Mouse (Mus musculus) right cerebral cortex, adult 18-20 months (tissue): ENCODE results near the gene Cracr2b.
A peak's percentile ranks its signal among the peaks of the same experiment; 100 is the strongest.
"Not testable (repeated sequence)": the region's sequence is repeated elsewhere in the genome, so short reads cannot be mapped to it uniquely, and the experiment has no call there.

ENCODE experiments used
- DNase-seq: peaks from one replicate; pipeline ENCODE4 v3.0.0; 2022; ENCODE audit warnings: mixed read lengths

The Cracr2b gene

GRCm38 (mm10) chr7:141433517-141434400 is 27.1 kb upstream of the Cracr2b start:
- DNase-seq: no peak

DNA sequence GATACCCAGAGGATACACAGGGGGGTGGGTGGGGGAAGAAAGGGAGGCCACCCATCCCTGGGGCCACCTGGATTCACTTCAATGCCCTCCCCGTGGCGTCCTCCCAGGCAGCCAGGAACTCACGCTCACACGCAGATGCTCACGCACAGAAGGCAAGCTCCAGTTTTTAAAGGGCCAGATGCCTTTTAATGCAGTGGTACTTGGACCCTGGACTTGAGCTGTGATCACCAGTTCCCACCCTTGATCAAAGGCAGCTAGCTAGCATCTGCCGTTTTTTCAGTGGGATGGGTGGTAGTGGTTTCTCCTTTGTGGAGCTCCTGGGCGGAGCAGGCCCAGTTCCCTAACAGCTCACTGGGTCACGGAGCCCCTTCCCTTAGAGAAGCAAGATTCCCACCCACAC is 26.4 kb upstream of the Cracr2b start:
- peak; percentile 77 for DNase-seq

DNA sequence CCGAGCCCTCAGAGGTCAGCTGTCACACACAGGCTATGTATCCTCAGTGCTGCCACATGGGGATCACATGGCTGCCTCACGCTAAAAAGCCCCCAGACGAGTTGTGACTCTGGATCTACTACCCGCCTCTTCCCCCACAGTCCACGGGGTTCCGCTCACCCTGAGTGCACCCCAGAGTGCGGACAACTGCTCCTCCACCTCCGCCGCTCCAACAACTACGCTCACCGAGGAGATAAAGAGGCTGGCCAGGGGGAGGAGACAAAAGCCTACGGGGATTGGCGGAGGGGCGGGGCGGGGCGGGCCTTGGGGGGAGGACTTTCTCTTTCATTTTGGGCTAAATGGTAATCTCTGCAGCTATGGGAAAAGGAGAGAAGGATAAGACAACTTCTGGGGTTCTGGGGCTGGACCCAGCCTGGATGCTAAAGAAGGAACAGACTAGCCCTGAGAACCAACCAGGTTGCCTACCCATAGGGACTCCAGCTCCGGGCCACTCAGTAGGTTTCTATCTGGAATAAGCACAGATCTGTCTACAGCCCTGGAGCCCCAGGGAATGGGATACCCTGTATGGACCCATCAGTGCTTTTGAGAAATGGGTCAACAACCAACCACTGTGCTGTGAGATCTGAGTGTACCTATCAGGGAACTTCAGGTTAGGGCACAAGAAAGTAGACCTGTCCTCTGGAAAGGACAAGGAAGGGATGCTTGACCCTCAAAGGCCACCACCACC is 25.6 kb upstream of the Cracr2b start:
- peak; percentile 71 for DNase-seq

DNA sequence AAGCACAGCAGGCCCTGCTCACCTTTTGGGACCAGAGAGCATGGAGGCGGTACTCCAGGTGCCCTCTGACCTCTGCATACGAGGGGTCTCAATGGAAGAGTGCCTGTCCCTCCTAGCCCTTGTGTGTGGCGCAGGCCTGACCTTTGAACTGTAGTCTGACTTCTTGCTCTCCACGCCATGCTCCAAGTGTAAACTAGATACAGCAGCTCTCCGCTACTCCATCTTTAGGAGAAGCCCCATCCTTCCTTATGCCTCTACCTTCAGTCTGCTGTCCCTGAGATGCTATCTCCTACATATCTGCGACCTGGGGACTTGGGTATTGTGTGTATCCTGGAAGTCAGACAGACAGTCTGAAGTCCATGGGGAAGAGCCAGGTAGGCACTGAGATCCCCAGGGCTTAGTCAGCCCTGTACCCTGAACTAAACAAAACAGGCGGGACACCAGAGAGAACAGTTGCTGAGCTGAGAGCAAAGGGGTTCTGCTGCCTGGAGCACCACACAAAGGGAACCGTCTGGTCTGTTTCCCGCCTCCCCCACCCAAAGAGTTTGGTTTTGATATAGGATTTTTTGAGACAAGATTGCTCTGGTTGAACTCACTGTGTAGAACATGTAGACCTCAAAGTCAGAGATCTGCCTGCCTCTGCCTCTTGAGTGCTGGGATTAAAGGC is 24.9 kb upstream of the Cracr2b start:
- DNase-seq: no peak

DNA sequence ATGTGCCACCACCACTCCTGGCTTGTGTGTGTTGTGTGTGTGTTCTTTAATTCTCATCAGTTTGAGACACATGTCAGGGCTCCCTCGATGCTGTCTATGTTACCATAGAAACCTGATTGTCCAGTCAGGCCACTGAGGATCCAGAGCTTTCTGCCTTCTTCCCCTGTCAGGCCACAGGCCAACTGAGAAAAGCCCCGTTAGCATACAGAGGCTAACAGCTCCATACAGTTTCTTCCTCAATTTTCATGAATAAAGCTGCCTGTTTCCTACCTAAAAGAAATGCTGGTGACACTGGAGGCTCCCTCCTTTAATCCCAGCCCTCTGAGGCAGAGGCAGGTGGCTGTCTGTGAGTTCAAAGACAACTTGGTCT is 24.4 kb upstream of the Cracr2b start:
- DNase-seq: no peak

DNA sequence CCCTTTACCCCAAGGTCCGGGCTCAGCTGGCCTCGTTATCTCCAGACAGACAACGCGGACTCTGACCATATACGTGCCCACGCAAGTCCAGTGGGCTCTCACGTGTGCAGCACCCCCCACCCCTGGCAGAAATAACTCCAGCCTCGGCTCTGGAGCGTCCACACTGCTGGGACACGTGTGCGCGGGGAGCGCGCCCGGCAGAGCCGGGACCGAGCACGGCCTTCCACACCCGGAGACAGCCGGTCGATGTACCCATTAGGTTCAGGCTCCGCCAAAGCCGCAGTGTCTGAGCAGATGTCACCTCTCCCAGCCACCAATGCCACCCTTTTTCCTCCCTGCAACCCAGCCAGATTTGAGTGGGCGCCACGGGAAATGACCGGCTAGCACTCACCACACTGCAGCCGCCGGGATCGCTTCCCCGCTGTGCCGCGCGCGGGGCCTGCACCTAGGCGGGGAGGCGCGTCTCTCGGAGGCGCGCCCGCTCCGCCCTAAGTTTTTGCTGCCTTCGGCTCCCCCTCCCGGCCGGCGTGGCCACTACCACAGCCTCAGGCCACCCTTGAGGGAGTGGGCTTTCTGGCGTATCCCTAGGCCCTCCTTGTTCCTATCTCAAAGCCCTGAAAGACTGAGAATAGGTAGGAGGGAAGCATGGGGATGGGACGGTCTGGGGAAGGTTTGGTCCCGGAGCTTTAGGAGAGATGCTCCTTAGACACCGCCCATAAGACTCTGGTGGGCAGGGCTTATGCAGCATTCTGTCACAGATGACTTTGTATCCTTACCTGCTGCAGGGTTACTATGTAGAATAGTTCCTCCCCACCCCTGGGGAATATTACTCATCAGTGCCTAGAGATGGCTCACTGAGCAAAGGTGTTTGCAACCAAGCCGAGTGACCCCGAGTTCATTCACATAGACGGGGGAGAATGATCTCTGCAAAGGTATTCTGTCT is 23.4 kb upstream of the Cracr2b start, which contains the start of gene Slc25a22:
Gene Slc25a22, minus strand, starts transcription at position 715 of the 943 bp plus-strand sequence.
- peak; percentile 86 for DNase-seq

DNA sequence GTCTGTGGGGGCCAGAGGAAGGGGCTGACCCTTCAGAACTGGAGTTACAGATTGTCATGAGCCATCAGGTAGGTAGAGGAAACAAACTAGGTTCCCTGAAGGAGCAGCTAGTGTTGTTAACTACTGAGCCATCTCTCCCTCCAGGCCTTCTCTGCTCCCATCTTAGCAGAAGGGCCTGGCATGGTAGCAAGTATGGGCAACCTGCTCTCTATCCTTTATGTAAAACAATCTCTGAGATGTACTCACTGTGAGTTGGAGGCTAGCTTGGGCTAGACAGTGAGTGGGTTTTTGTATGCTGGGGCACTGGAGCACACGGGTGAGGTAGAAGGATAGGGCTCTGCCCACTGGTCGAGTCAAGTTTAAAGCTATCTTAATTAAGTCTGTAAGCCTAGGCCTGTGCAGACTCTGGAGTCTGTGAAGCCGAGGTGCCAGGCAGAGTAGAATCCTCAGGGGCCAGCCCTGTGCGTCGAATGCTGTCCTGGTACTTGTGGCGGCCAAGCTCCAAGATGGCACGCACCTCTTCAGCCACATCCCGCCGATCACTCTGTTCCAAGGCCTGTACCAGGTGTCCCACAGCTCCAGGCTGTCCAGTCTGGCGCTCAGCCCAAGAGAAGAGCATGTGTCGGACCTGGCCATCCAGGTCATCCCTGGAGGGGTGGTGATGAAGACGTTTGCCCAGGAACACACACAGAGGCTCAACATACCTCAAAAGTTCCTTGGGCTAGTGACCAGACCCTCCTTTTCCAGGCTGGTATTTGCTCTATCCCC is 22.5 kb upstream of the Cracr2b start:
- DNase-seq: no peak

GRCm38 (mm10) chr7:141439140-141439679 is 21.7 kb upstream of the Cracr2b start:
- DNase-seq: no peak

DNA sequence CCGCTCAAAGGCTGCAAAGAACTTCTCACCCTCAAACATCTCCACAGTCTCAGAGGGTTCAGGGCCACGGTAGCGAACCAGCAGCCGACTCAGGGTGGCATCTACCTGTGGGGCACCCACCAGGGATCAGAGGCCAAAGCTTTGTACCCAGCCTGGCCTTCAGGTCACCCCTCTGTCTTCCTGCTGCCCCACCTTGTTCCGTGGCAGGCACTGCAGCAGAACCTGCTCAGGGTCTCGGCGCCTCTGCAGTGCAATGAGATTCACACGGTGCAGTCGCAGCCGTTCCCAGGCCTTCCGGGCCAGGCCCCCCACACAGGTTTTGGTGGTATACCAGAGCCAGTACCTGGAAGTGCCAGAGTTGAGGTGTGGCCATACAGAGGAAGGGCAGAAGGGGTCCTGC is 21.1 kb upstream of the Cracr2b start:
- no peak for DNase-seq

DNA sequence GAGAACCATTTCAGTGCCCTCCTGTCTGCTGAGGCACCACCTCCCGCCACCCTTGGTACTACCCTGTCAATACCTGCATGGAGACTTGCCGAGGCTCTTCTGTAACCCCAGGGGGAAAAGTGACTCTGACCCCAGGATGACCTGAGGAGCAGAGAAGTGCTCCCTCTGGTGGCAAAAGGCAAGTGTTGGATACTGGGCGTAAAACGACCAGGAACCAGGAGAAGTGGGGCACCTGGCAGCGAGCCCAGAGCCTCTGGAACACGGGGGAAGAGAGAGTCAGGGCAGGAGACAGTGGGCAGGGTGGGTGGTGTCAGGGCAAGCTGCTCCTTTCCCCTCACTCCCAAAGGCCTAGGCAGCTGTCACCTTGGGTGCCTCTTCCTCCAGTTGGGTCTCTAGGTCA is 20.3 kb upstream of the Cracr2b start:
- peak; percentile 60 for DNase-seq

GRCm38 (mm10) chr7:141441460-141441859 is 19.4 kb upstream of the Cracr2b start:
- DNase-seq: no peak

DNA sequence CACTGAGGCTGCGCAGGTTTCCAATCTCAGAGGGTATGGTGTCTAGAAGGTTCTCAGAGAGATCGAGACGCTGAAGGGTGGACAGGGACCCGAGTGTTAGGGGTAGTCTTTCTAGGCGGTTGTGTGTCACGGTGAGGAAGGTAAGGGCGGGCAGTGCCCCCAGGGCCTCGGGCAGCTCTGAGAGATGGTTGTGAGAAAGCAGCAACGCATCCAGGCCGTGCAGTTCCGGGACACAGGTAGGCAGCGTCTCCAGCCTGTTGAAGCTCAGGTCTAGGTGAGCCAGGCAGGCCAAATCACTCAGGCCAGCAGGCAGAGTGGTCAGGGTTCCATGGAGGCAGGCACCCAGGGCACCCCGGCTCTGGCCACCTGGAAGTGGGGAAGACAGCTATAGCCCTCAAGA is 18.7 kb upstream of the Cracr2b start:
- DNase-seq: no peak

DNA sequence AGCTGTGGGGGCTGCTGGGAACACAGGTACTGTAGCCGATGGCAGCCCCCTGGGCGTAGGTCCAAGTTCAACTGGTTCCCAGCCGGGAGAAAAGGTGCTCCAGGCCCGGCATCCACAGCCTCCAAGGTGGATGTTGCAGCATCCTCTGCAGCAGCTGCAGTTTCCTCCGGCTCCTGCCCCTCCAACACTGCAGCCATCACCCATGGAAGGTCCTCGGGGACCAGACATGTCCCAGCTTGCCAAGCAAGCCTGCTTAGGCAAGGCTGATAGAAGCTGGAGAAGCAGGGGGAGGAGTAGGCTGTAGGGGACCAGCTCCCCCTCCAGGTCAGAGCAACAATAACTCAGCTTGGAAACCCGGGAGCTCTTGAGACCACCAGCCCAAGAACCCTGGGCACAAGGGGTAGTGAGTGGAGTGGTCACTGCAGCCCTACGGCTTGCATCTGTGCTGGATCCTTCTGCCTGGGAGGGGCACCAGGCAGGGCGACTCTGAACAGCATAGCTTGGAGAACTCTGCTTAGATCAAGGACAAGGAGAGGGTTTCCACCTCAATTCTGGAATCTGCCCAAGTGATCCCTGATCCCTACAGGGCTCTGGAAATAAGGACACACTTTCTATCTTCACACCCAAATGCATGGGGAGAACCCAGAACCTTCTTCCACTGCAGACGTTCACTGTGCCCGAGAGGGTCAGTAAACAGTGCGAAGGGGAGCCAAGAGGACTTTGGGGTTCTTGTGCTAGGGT is 17.6 kb upstream of the Cracr2b start:
- DNase-seq: no peak

GRCm38 (mm10) chr7:141443828-141444237 is 17.1 kb upstream of the Cracr2b start, which contains the start of gene Pidd1:
Gene Pidd1 (minus strand): TSS chr7:141444025.
- no peak for DNase-seq

DNA sequence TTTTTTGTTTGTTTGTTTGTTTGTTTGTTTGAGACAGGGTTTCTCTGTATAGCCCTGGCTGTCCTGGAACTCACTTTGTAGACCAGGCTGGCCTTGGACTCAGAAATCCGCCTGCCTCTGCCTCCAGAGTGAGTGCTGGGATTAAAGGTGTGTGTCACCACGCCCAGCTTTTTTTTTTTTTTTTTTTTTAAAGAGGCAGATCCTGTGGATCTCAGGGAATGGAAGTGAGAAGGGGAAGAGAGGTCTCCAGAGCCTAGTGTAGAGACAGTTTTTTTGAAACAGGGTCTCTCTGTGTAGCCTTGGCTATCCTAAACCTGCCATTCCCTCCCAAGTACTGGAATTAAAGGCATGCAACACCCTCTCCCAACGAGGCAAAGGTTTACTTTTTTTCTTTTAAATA is 14.5 kb upstream of the Cracr2b start:
- DNase-seq: not testable (repeated sequence)

- peak; percentile 96 for DNase-seq
These were observed 13.5 kb upstream of the Cracr2b start, which contains the start of gene Rplp2 for GRCm38 (mm10) chr7:141447110-141447991. Gene Rplp2 (plus strand): TSS chr7:141447370.

- no peak for DNase-seq
These were observed 9.0 kb upstream of the Cracr2b start for GRCm38 (mm10) chr7:141451928-141452327.

GRCm38 (mm10) chr7:141453636-141454035 is 7.3 kb upstream of the Cracr2b start:
- DNase-seq: no peak

GRCm38 (mm10) chr7:141454967-141455551 is 5.8 kb upstream of the Cracr2b start, which contains the start of gene Pnpla2:
Gene Pnpla2 (plus strand): TSS chr7:141455198.
- peak; percentile 93 for DNase-seq
